Mouse (Mus musculus) thymus, adult 2 months (tissue): ENCODE measurements around the gene Eefsec.

Source experiments
- CTCF ChIP-seq: fragments of 200-500 bp; IDR thresholded peaks from 2 replicates; pipeline ENCODE4 v1.5.1; 2012; ENCODE audit warnings: mild to moderate bottlenecking, control low read depth, low read length, moderate library complexity, borderline replicate concordance; ENCODE audit not compliant: control insufficient read depth, poor library complexity, insufficient read depth; ENCODE audit errors: extremely low read depth
- POLR2A ChIP-seq: fragments of 200-500 bp; IDR thresholded peaks from 2 replicates; pipeline ENCODE4 v1.6.1; 2012; ENCODE audit warnings: mild to moderate bottlenecking, low read length, control low read depth, moderate library complexity; ENCODE audit not compliant: control insufficient read depth, poor library complexity, insufficient read depth; ENCODE audit errors: extremely low read depth

GRCm38 (mm10) chr6:88207403-88208033, 238.8 kb downstream of the Eefsec start:
- no peak for TF ChIP-seq CTCF
- TF ChIP-seq POLR2A = no peak
